In the genomic region with DNA sequence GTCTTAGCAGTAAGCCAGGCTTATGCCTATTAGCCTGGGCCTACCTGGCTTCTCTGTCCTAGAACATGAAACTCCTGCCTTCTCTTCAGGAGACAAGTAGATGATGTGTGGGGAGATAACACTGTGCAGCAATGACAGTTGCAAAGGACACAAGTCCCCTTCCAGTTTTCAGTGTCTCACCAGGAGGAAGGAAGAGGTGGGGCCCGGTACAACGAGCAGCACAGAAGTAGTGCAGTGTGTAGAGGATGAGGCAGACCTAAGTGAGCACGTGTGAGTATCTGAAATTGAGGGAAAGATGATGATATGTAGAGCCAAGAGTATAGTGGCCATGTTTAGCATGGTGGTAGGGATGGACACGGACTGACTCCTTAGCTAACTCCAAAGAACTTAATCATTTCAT, we compare ENCODE assay signal across 18 mouse cellular contexts.
DNase-seq lines count a peak whose midpoint lies in the region; ATAC-seq lines count a peak whose summit lies in the region.
"Had no signal": no experiment of that assay in that cellular context is flagged by ENCODE, and none has a peak within 500 bp of the region (broad histone marks: within the 10 kb centered on the region; RNA-seq: fewer than 3 reads in every experiment).

No protein-coding gene starts in this region.

- peak; percentile 29 for DNase-seq in CD4-positive helper T cell, adult 2 months (ENCODE audit: low read depth, low spot score)
- DNase-seq in thymus, postnatal 25 days, result peak; percentile 70
- DNase-seq in testis, postnatal 14 days (ENCODE audit: low spot score), result no peak
- no peak for DNase-seq in adrenal gland, postnatal 4 days (ENCODE audit: low spot score in 2 of 2)
- DNase-seq in gastrocnemius, postnatal 10 days, result no peak
- DNase-seq: adrenal gland, postnatal 14 days; cerebellum, adult 11 months; cerebellum, postnatal 10 days; embryo, embryonic 11 days; kidney, adult 2 months; kidney, postnatal 14 days; left cerebral cortex, postnatal 4 days; liver; lung, adult 18-20 months; right cerebral cortex, adult 18-20 months had no signal

- peak; percentile 50 for ATAC-seq in common myeloid progenitor, adult 5-6 weeks (replicated peaks; ENCODE audit: low read depth, poor library complexity, severe bottlenecking)
- peak; percentile 47 for ATAC-seq in megakaryocyte progenitor cell, adult 5-6 weeks (replicated peaks; ENCODE audit: poor library complexity)
- ATAC-seq: hindbrain, postnatal 0 days had no signal

Comparison
In these comparisons a context has a peak if more than half of its experiments do, and no peak if none do; other contexts are left out.
1. DNase-seq: peak in CD4-positive helper T cell, adult 2 months (single experiment) and thymus, postnatal 25 days (single experiment); none in testis, postnatal 14 days (single experiment), adrenal gland, postnatal 4 days (0 of 2) and gastrocnemius, postnatal 10 days (single experiment).